In the genomic region with DNA sequence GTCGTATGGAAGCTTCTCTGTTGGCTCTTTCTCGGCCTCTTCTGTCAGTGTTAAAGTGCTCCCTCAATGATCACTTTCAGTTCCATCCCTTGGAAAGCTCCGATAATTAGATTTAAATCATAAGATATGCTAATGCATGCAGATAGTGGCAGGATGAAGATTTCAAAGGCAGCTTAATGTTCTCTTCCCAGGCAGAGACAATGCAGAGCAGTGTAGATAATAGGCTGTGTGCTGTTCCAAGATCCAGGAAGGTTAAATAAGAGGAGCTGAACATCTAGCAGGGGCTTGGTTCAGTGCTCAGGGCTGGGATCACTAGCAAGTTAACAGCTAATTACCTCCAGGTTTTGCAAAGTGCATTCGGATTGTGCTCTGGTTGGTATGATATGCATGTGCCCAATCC, we compare ENCODE assay signal across 24 mouse cellular contexts.
"Had no signal": no experiment of that assay in that cellular context is flagged by ENCODE, and none has a peak within 500 bp of the region (broad histone marks: within the 10 kb centered on the region; RNA-seq: fewer than 3 reads in every experiment).

No protein-coding gene starts in this region.

- ATAC-seq: liver, postnatal 0 days; lung, postnatal 0 days; midbrain, embryonic 13.5 days; midbrain, embryonic 16.5 days had no signal

- H3K4me1 ChIP-seq: limb, embryonic 12.5 days; limb, embryonic 15.5 days; megakaryocyte, embryonic 14.5 days; neural tube, embryonic 13.5 days; stomach, embryonic 15.5 days had no signal

- H3K27ac ChIP-seq: kidney, postnatal 0 days; layer of hippocampus, adult 2 months; limb, embryonic 12.5 days; limb, embryonic 15.5 days; liver, embryonic 14.5 days; midbrain, embryonic 10.5 days; midbrain, embryonic 13.5 days; neural tube, embryonic 13.5 days; stomach, embryonic 15.5 days had no signal

- H3K9me3 ChIP-seq: limb, embryonic 12.5 days; limb, embryonic 15.5 days; megakaryocyte, embryonic 14.5 days; midbrain, embryonic 10.5 days; midbrain, embryonic 13.5 days; neural tube, embryonic 13.5 days; stomach, embryonic 15.5 days had no signal

- H3K27me3 ChIP-seq: limb, embryonic 15.5 days; stomach, embryonic 15.5 days had no signal

- H3K4me3 ChIP-seq: layer of hippocampus, adult 2 months; limb, embryonic 12.5 days; limb, embryonic 15.5 days; megakaryocyte, embryonic 14.5 days; midbrain, embryonic 10.5 days; midbrain, embryonic 13.5 days; myocyte; neural tube, embryonic 13.5 days; stomach, embryonic 15.5 days had no signal

- H3K36me3 ChIP-seq: limb, embryonic 12.5 days; limb, embryonic 15.5 days; midbrain, embryonic 10.5 days; midbrain, embryonic 13.5 days; neural tube, embryonic 13.5 days; stomach, embryonic 15.5 days had no signal

- H3K9ac ChIP-seq: limb, embryonic 12.5 days; limb, embryonic 15.5 days; liver, embryonic 14.5 days; liver, postnatal 0 days; lung, embryonic 14.5 days; midbrain, embryonic 13.5 days; neural tube, embryonic 13.5 days; stomach, embryonic 15.5 days had no signal

- DNase-seq: layer of hippocampus, adult 9-11 months; layer of hippocampus, postnatal 36 days; left cerebral cortex, postnatal 4 days; liver, postnatal 0 days; lung, embryonic 14.5 days; lung, postnatal 36 days; right cerebral cortex, adult 18-20 months; right cerebral cortex, postnatal 14 days; right cerebral cortex, postnatal 4 days; thymus, postnatal 25 days had no signal

- H3K4me2 ChIP-seq: limb, embryonic 12.5 days; limb, embryonic 15.5 days; liver, embryonic 11.5 days; lung, embryonic 14.5 days; midbrain, embryonic 13.5 days; neural tube, embryonic 13.5 days; stomach, embryonic 15.5 days had no signal
